Mouse (Mus musculus) hematopoietic stem cell, adult 5-6 weeks (primary cell): ENCODE data around the gene Nup50. TPM values are rescaled to one million over a fixed set of nuclear protein-coding genes. Genes with fewer than 3 reads are reported as not detected.

Experiments used
- ATAC-seq, 2 experiments: fragments of 125-278 bp in 1 of 2; replicated peaks in 1 of 2; 2 replicates each; pipeline ENCODE4 v1.8.0; 2016 to 2017; ENCODE audit warnings: inconsistent platforms in 2 of 2, mild to moderate bottlenecking in 2 of 2, moderate number of reproducible peaks in 2 of 2, low read depth in 1 of 2, moderate TSS enrichment in 1 of 2; ENCODE audit not compliant: low FRiP score in 2 of 2, poor library complexity in 2 of 2, severe bottlenecking in 2 of 2, insufficient read depth in 1 of 2, low TSS enrichment in 1 of 2
- total RNA-seq: library from RNA; stranded (forward); fragments of 172-1452, 232-1000 nt; gene quantifications from 2 replicates; pipeline ENCODE4 v1.2.3, GENCODE M21; 2017

The Nup50 gene
- total RNA-seq, 1 experiment from 2014 or later: 81.3 TPM

GRCm38 (mm10) chr15:84982888-84983287 lies 59.7 kb downstream of the Nup50 start:
- ATAC-seq: no peak

GRCm38 (mm10) chr15:84983721-84984120 lies 60.5 kb downstream of the Nup50 start:
- ATAC-seq: 0 out of 4 replicates have a peak, but pooled peaks of 1 of the 2 experiments have one; percentile 9

GRCm38 (mm10) chr15:84985516-84986160 lies 62.4 kb downstream of the Nup50 start:
- ATAC-seq: no peak

GRCm38 (mm10) chr15:84986171-84987019 lies 63.2 kb downstream of the Nup50 start:
- ATAC-seq: peak in 1 of 2 experiments; percentile 15; a peak in 2 of 4 replicates

GRCm38 (mm10) chr15:84987020-84987815 lies 64.0 kb downstream of the Nup50 start:
- ATAC-seq: no peak

- peak; percentile 78 to 91 for ATAC-seq
These were observed 64.9 kb downstream of the Nup50 start, which contains the start of gene 5031439G07Rik for GRCm38 (mm10) chr15:84987874-84988825. Gene 5031439G07Rik, minus strand, starts transcription at chr15:84988551.

GRCm38 (mm10) chr15:84989098-84989497 lies 65.9 kb downstream of the Nup50 start:
- ATAC-seq: no peak

GRCm38 (mm10) chr15:84989771-84990170 lies 66.6 kb downstream of the Nup50 start:
- ATAC-seq: no peak

Other genes starting within 250 kb of the Nup50 start
- not detected in 2 replicates for gene Arhgap8, start 203.4 kb upstream of the Nup50 start, total RNA-seq
- gene Phf21b, start 67.4 kb upstream of the Nup50 start, total RNA-seq: 0.63 and 2.3 TPM in 2 replicates
- 0.44 and 0.79 TPM in 2 replicates for gene Gm29666, start 3.4 kb upstream of the Nup50 start, total RNA-seq
- gene 5031439G07Rik, start 65.1 kb downstream of the Nup50 start, total RNA-seq: 11.9 and 12.4 TPM in 2 replicates
- not detected in 2 replicates for gene Upk3a, start 93.7 kb downstream of the Nup50 start, total RNA-seq
- gene Fam118a, start 105.5 kb downstream of the Nup50 start, total RNA-seq: 10.4 and 15.4 TPM in 2 replicates
- gene Smc1b, start 208.6 kb downstream of the Nup50 start, total RNA-seq: 0.30 and 0.63 TPM in 2 replicates
- gene Ribc2, start 208.7 kb downstream of the Nup50 start, total RNA-seq: not detected in 2 replicates